Mouse (Mus musculus) thymus, postnatal 36 days (tissue): ENCODE data around the gene Ralgapa2.

Source experiments
- DNase-seq, 2 experiments: peaks; one replicate each; pipeline ENCODE4 v3.0.0; 2022; ENCODE audit warnings: mixed read lengths in 2 of 2

Gene Ralgapa2

DNA sequence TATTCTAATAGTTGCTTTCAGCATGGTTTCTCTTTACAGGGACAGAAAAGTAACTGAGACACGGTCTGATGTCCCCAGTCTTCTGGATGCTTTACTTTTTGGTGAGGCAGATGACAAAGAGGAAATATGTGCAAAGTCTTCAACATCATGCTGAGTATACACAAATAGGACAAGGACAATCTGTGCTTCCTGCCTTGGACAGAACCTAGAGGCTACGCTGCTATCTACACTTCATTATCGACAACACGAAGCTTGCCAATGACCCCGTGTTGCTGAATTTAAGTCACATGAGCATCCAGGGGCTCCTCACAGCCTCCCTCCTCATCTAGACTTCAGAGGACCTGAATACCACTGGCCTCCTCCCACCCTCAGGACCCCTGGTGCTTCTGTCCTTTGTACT is 161.9 kb downstream of the Ralgapa2 start:
- DNase-seq, result no peak

- no peak for DNase-seq
Measured at GRCm38 (mm10) chr2:146347942-146348341, 164.2 kb downstream of the Ralgapa2 start.

GRCm38 (mm10) chr2:146340090-146340489 is 172.1 kb downstream of the Ralgapa2 start:
- DNase-seq, result no peak

- no peak for DNase-seq
Measured at GRCm38 (mm10) chr2:146337540-146337939, 174.6 kb downstream of the Ralgapa2 start.

- no peak for DNase-seq
Measured at GRCm38 (mm10) chr2:146331894-146332476, 180.2 kb downstream of the Ralgapa2 start.

- no peak for DNase-seq
Measured at GRCm38 (mm10) chr2:146330772-146331281, 181.3 kb downstream of the Ralgapa2 start.

DNA sequence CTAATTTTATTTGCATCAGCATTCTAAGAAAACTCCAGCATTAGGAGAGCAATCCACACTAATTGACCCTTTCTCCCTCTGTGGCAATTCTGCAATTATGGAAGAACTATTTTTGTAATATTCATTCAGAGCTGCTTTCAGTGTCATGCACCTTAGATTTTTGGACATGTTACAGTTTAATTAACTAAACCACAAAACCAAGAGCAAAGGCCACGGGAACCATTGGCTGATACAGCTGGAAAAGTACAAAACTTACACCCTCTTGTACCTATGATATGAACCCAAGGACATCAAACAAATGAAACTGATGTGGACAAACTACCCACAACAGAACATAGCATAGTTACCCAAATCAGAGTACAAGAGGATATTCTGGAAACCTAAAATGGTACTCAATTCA is 182.0 kb downstream of the Ralgapa2 start:
- DNase-seq, result no peak

GRCm38 (mm10) chr2:146326654-146327053 is 185.5 kb downstream of the Ralgapa2 start:
- no peak for DNase-seq

DNA sequence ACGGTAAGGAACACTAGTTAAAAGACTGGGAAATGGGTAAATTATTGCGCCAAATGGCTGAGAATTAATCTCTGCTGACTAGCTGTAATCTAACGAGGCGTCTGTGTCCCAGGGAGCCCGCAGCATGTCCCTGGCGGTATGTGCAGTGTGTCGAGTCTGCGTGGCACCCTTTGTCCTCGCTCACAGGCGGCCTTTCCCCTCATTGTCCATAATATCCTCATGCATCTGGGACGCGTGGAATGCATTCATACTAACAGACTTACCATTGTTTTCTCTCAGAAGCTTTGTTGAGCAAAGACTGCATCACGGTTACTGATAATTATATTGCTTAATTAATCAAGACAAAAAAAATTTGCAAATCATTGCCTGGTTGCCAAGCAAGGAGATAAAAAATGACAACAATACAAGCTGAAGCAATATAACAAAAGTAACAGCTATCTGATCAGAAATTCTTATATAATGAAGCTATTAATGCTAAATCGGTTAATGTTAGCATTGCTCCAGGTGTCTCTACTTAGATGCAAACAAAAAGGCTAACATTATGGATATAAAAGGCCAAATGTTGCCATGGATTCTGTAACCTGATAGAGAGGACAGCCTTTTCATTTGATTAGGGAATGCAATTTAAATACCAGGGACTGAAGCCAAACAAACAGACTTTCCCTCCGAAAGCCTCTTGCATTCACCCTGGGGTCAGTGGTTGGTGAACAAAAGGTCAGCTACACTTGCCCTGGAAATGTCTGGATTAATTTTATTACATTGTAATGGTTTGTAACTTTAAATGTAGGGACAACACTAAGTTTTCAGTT is 187.0 kb downstream of the Ralgapa2 start:
- DNase-seq, result no peak

DNA sequence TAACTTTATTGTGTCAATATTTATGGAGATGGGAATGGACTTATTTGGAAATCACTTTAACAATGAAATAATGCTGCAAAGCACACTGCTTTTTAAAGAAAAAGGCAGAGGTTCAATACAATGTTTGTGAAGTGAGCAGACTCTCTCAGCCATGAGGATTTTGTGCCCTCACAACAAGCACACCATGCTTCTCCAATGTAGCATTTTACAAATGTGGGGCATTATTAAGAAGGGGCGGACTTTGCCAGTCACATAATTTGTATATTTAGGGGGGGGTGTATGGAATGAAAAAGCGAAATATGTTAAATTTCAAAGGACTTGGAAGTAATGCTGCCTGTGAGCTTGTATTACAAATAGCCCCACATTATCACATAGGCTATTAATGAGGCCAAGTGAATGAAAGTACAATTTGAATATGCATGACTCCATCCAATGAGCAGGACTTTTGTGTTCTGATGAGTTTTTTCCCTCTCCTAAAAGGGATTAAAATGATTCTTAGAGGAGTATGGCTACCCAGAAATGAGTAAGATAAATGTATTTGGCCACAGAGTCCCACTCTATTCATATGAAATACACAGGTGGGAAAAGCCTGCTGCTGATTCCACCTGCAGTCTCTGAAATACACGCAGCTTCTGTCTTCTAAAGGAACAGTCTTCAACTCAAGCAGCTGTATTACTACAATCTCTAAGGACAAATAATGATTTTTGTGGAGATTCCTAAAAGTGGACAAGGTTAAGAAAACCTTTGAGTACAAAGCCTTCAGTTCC is 187.8 kb downstream of the Ralgapa2 start:
- no peak for DNase-seq

GRCm38 (mm10) chr2:146323528-146323927 is 188.6 kb downstream of the Ralgapa2 start:
- DNase-seq, result no peak

DNA sequence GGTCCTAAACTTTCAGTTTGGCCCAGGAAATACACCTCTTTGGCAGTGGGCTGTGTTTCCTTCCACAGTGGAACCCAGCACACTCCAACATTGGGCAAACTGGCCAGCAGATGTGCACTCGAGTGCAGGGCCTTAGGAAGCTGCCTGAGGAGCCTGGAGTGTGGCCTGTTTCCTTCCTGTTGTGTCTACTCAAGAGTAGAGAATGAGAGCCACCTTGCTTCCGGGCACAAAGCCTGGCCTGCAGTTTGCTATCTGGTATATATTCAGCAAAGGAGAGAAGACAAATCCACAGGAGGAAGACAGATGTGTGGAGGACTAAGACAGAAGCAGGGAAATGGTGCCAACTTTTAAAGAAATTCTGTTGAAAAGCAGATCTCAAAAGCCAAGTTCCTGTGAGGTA is 189.4 kb downstream of the Ralgapa2 start:
- no peak for DNase-seq

DNA sequence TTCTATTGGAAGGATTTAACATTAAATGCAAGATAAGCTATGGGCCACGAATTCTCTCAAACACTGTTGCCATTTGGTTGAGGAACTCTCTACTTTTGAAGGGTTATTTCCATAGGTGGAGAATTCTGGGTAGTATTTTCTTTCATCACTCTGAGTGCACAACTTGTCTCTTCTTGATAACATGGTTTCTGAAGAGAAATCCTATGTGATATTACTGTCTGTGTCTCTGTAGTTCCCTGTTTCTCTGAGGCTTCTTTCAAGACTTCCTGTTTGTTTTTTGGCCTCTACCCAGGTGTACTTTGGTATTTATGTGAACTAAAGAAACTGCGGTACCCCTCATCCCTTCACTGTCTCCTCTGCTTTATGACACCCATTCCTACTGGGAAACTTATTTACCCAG is 190.1 kb downstream of the Ralgapa2 start:
- no peak for DNase-seq

DNA sequence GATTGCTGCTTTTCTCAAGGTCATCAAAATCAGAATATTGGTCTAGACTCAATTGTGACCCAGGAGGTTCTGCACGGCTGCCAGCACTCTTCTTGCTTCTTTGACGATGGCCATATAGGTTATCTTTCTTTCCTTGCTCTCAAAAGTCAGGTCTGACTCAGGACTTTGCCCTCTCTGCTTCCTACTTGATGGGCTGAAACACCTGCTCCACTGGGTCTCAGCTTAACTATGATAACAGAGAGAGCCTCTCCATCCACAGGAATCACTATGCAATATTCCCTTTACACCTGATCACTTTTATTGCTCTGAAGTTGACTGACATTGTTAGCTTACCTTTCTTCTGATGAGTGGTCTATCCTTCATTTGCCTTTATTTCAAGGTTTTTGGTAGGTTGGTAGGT is 191.5 kb downstream of the Ralgapa2 start:
- no peak for DNase-seq

DNA sequence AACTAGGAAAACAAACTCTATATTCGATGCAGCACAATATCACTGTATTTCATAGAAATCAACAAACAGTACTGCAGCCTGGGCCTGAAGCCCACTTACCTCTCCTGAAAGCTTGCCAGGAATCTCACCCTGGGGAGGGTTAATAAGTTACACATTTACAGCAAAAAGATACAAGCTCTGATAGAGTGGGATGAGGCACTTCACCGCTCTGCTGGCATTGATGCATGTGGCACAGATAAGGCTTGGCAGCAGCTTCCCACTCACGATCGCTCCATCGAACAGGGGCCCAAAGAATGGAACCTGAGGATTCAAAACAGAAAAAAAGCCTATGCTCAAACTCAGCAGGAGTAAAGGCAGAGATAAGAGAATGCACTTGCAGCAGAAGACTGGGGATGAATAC is 197.4 kb downstream of the Ralgapa2 start:
- DNase-seq, result no peak

DNA sequence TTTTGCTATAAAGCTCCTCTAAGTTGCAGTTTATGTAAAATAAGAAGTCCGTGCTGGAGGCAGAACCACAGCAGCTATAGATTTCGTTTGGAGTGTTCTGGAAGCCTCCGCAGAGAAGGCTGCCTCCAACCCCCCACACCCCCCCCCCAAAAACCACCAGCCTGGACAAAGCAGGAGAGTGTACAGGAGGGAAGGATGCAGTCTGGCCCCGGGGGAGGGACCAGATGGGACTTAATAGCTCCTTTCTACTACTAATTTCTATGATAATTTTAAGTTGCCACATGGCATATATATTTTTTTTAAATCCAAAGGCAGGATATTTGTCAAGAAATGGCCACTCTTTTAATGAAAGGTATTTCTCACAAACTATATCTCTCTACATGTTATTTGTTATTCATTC is 198.3 kb downstream of the Ralgapa2 start:
- DNase-seq, result no peak

- no peak for DNase-seq
Measured at GRCm38 (mm10) chr2:146310760-146311159, 201.4 kb downstream of the Ralgapa2 start.

- no peak for DNase-seq
Measured at GRCm38 (mm10) chr2:146310291-146310690, 201.9 kb downstream of the Ralgapa2 start.

- DNase-seq, result no peak
Measured at GRCm38 (mm10) chr2:146309413-146309812, 202.7 kb downstream of the Ralgapa2 start.

DNA sequence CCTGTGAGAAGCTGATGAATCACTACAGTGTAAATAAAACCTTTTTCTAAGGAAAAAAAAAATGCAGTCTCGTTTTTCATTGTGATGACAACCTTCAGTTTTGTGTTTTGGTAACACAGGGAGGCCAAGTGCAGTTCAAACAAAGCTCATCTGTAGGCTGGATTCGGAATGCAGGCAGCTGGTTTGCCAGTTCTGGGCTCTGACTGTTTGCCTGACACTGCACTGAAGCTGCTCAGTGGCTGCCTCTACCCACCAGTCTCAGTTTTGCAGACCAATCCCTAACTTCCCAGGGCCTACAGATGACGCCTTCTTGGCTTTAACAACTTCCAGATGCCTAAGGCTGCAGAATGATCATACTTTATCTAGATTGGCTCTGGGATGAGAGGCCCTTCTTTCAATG is 205.1 kb downstream of the Ralgapa2 start:
- no peak for DNase-seq

GRCm38 (mm10) chr2:146302094-146302699 is 209.9 kb downstream of the Ralgapa2 start:
- DNase-seq, result no peak

- DNase-seq, result no peak
Measured at GRCm38 (mm10) chr2:146300500-146301020, 211.6 kb downstream of the Ralgapa2 start.
